Mouse (Mus musculus) midbrain, embryonic 12.5 days (tissue): ENCODE measurements around the gene Kdelr3. TPM values are rescaled to one million over a fixed set of nuclear protein-coding genes. Genes with fewer than 3 reads are reported as not detected.
A peak's percentile ranks its signal among the peaks of the same experiment; 100 is the strongest.

ENCODE experiments used
- ATAC-seq: fragments of 200-750 bp; cut with Nextera tagmentation; 2 replicates; pipeline ENCODE4 v1.8.0; 2017; ENCODE audit warnings: low read depth, moderate TSS enrichment, moderate library complexity; ENCODE audit not compliant: low FRiP score
- H3K27ac ChIP-seq: fragments of 300-500 bp; sonication (generic); replicated peaks from 2 replicates; pipeline ENCODE4 v1.5.1; 2016; ENCODE audit warnings: mild to moderate bottlenecking
- H3K27me3 ChIP-seq: fragments of 300-500 bp; sonication (generic); 2 replicates; pipeline ENCODE4 v1.6.1; 2016; ENCODE audit warnings: mild to moderate bottlenecking
- H3K36me3 ChIP-seq: fragments of 300-500 bp; sonication (generic); 2 replicates; pipeline ENCODE4 v1.6.1; 2016
- H3K4me1 ChIP-seq: fragments of 300-500 bp; sonication (generic); 2 replicates; pipeline ENCODE4 v1.6.1; 2016
- H3K4me2 ChIP-seq: fragments of 300-500 bp; sonication (generic); replicated peaks from 2 replicates; pipeline ENCODE4 v1.6.1; 2016; ENCODE audit warnings: mild to moderate bottlenecking, moderate library complexity
- H3K4me3 ChIP-seq: fragments of 300-500 bp; sonication (generic); 2 replicates; pipeline ENCODE4 v1.5.1; 2016; ENCODE audit warnings: mild to moderate bottlenecking
- H3K9ac ChIP-seq: fragments of 300-500 bp; sonication (generic); replicated peaks from 2 replicates; pipeline ENCODE4 v1.6.1; 2016; ENCODE audit warnings: mild to moderate bottlenecking, moderate library complexity
- H3K9me3 ChIP-seq: fragments of 300-500 bp; sonication (generic); 2 replicates; pipeline ENCODE4 v1.6.1; 2016; ENCODE audit warnings: mild to moderate bottlenecking
- WGBS: fragments of 180-500 bp; shearing (Covaris S2); methylation state at CpG from one replicate; pipeline ENCODE4 v1.1.7; 2016; 5-methylcytosine and 5-hydroxymethylcytosine counted together
- polyA plus RNA-seq: library from polyadenylated mRNA; unstranded; fragments of >200 nt; fragmentation: Nextera tagmentation; extraction: Ambion mirVana; gene quantifications from 2 replicates; pipeline ENCODE4 v1.2.1, GENCODE M21; 2016

The Kdelr3 gene
- polyA plus RNA-seq, 1 experiment from 2014 or later, result 26.6 TPM

DNA sequence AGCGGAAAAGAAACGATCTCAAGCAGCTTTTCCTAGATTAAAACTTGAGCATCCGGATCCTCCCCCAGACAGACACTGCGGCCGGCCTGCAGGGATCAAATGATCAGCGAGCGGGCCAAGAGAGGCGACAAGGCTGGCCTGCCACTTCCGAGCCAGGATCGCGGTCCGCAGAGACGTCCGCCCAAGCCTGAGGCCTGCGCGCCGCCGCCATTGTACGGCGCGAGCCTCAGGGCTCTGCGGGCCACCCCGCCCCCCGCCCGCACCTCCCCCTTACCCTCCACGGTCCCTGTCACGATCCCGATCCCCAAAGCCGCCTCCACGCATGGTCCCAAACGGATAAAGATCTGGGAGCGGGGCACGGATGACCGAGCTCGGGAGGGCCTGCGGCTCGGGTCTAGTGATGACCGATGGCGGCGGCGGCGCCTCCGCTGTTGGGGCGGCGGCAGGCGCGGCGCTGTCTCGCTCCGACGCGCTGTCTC, 29.7 kb downstream of the Kdelr3 start:
- H3K4me2 ChIP-seq, result peak overlapping the region; percentile 88
- ATAC-seq, result peak; percentile 60
- H3K9me3 ChIP-seq, result no peaks in the 10 kb centered on the region
- H3K4me3 ChIP-seq, result peak overlapping the region; percentile 85
- H3K27ac ChIP-seq, result peak overlapping the region; percentile 97
- H3K36me3 ChIP-seq, result peaks cover 35% of the 10 kb centered on the region
- peaks cover 30% of the 10 kb centered on the region for H3K4me1 ChIP-seq
- H3K27me3 ChIP-seq, result 0 out of 2 replicates have a peak, but pooled peaks cover 3% of the 10 kb centered on the region
- peak overlapping the region; percentile 98 for H3K9ac ChIP-seq
- WGBS, result under 1% methylated on average over 46 of the region's 52 CpGs

DNA sequence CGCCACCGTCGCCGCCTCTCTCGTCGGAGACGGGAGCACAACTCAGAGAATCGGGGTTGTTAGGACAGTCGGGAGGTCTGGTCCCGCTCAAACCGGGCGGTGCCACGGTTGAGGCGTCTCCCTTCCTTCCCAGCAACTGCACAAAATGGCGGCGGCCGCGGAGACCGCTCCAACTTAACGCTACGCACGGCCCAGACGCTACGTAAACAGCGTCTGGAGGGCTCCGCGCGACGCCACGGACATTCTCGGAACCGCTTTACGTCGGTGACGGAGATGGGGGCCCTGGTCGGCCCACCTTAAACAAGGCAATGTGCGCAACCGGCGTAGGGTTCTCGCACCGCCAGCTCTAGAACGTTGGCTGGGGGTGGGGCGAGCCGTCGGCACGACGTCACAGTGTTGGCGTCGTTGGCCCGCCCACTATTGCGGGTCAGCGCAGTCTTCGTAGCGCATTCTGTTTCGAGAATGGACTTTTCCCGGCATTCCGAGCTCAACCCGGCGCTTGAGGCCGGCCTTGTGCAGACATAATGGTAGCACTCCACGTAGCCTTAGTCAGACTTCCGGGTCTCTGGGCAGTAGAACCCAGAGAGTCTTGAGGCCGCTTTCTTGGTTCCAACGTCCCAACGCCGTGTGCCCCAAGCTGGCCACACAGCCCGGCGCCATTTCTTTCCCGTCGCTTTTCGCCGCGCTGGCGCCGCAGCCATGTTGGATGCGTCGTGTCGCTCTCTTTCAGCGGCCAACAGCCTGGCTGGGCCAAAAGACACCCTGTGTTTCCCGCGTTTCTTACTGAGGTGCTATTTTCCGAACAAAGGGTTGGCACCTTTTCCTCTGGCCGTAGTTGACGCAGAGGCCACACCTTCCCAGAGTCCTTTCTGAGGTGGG, 30.4 kb downstream of the Kdelr3 start, which contains the start of gene Ddx17:
Gene Ddx17 (minus strand): TSS at position 332 of the 879 bp plus-strand sequence.
- H3K4me1 ChIP-seq, result peaks cover 30% of the 10 kb centered on the region
- 2% methylated on average over 84 of the region's 84 CpGs for WGBS
- peaks cover 28% of the 10 kb centered on the region for H3K36me3 ChIP-seq
- ATAC-seq, result peak; percentile 96
- H3K4me2 ChIP-seq, result peak within 1 kb of the TSS; percentile 88
- H3K9me3 ChIP-seq, result no peaks in the 10 kb centered on the region
- peak within 1 kb of the TSS; percentile 97 for H3K27ac ChIP-seq
- 0 out of 2 replicates have a peak, but pooled peaks cover 5% of the 10 kb centered on the region for H3K27me3 ChIP-seq
- peak within 1 kb of the TSS; percentile 85 for H3K4me3 ChIP-seq
- H3K9ac ChIP-seq, result peak within 1 kb of the TSS; percentile 98

GRCm38 (mm10) chr15:79547289-79547820, 31.1 kb downstream of the Kdelr3 start:
- H3K27me3 ChIP-seq, result 0 out of 2 replicates have a peak, but pooled peaks cover 5% of the 10 kb centered on the region
- 78% methylated on average over 17 of the region's 17 CpGs for WGBS
- H3K36me3 ChIP-seq, result peaks cover 21% of the 10 kb centered on the region
- H3K4me3 ChIP-seq, result peak overlapping the region; percentile 85
- peak overlapping the region; percentile 88 for H3K4me2 ChIP-seq
- peaks cover 30% of the 10 kb centered on the region for H3K4me1 ChIP-seq
- no peaks in the 10 kb centered on the region for H3K9me3 ChIP-seq
- H3K27ac ChIP-seq, result peak overlapping the region; percentile 97
- no peak for ATAC-seq
- H3K9ac ChIP-seq, result peak overlapping the region; percentile 98

GRCm38 (mm10) chr15:79548226-79548625, 32.0 kb downstream of the Kdelr3 start:
- 92% methylated on average over 2 of the region's 2 CpGs for WGBS
- H3K27me3 ChIP-seq, result 0 out of 2 replicates have a peak, but pooled peaks cover 5% of the 10 kb centered on the region
- no peak for ATAC-seq
- H3K9me3 ChIP-seq, result no peaks in the 10 kb centered on the region
- H3K4me1 ChIP-seq, result peaks cover 27% of the 10 kb centered on the region
- no peak overlapping the region for H3K4me3 ChIP-seq
- H3K9ac ChIP-seq, result no peak overlapping the region
- peaks cover 12% of the 10 kb centered on the region for H3K36me3 ChIP-seq
- no peak overlapping the region for H3K27ac ChIP-seq
- no peak overlapping the region for H3K4me2 ChIP-seq

DNA sequence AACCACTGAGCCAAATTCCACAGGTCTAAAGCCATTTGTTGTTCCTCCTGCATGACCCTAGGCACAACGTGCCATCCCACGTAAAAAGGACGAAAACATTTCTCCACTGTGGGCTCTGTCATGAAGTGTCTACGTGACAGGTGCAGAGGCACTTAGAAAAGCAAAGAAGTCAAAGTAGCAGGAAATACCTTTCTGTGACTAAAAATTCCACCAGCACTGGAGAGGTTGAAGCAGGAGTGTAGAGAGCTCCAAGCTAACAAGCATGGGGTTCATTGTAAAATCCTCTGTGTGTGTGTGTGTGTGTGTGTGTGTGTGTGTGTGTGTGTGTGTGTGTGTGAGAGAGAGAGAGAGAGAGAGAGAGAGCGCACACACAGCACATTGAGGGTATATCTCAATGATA, 36.4 kb downstream of the Kdelr3 start:
- Histone ChIP-seq H3K36me3 (no peaks in the 10 kb centered on the region), H3K27ac (no peak overlapping the region), H3K4me1 (0 out of 2 replicates have a peak, but pooled peaks cover 4% of the 10 kb centered on the region), H3K4me3 (no peak overlapping the region), H3K27me3 (0 out of 2 replicates have a peak, but pooled peaks cover 5% of the 10 kb centered on the region), H3K4me2 (no peak overlapping the region), H3K9ac (no peak overlapping the region), H3K9me3 (no peaks in the 10 kb centered on the region)
- WGBS, result 83% methylated on average over 5 of the region's 5 CpGs
- no peak for ATAC-seq

DNA sequence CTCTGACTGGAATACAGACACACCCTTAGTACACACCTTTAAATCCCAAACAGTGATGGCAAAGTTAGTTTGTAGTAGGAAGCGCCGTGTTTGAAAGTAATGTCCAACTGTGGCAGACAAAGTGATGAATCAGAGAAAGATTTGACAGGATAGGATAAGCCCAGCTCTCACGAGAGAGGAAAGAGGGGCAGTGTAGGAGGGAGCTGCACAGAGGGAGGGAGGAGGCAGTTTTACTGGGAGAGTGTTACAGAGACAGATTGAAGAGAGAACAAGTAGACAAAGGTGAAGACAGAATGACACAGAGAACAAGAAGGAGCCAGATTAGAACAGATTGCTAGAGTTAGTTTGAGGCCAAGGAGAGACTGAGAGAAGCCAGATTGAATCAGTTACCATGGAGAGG, 43.4 kb downstream of the Kdelr3 start:
- H3K4me1 ChIP-seq, result no peaks in the 10 kb centered on the region
- H3K4me3 ChIP-seq, result no peak overlapping the region
- ATAC-seq, result no peak
- no peaks in the 10 kb centered on the region for H3K9me3 ChIP-seq
- H3K4me2 ChIP-seq, result no peak overlapping the region
- no peaks in the 10 kb centered on the region for H3K36me3 ChIP-seq
- H3K27ac ChIP-seq, result no peak overlapping the region
- no peaks in the 10 kb centered on the region for H3K27me3 ChIP-seq
- WGBS, result 76% methylated on average over 3 of the region's 3 CpGs
- H3K9ac ChIP-seq, result no peak overlapping the region

DNA sequence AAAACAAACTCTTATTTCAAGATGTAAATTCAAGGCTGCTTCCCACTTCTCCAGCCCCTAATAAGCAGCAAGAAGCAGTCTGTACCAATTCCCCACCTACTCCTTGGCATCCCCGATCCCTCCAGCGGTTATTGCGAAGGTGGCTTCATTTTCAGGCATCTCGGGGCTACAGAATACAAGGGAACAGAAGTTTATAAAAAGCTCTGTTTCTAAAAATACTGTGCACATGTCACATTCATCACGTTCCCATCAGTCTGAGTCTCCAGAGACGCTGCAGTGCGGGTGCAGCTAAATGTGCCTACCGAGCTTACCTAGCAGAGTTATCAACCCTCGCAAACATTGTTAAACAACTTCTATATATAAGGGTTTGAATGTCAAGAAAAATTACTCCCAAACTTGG, 46.2 kb downstream of the Kdelr3 start:
- WGBS, result 90% methylated on average over 9 of the region's 9 CpGs
- no peaks in the 10 kb centered on the region for H3K9me3 ChIP-seq
- no peak overlapping the region for H3K9ac ChIP-seq
- H3K4me2 ChIP-seq, result no peak overlapping the region
- no peaks in the 10 kb centered on the region for H3K36me3 ChIP-seq
- no peaks in the 10 kb centered on the region for H3K27me3 ChIP-seq
- no peak overlapping the region for H3K4me3 ChIP-seq
- no peak overlapping the region for H3K27ac ChIP-seq
- no peak for ATAC-seq
- H3K4me1 ChIP-seq, result no peaks in the 10 kb centered on the region

DNA sequence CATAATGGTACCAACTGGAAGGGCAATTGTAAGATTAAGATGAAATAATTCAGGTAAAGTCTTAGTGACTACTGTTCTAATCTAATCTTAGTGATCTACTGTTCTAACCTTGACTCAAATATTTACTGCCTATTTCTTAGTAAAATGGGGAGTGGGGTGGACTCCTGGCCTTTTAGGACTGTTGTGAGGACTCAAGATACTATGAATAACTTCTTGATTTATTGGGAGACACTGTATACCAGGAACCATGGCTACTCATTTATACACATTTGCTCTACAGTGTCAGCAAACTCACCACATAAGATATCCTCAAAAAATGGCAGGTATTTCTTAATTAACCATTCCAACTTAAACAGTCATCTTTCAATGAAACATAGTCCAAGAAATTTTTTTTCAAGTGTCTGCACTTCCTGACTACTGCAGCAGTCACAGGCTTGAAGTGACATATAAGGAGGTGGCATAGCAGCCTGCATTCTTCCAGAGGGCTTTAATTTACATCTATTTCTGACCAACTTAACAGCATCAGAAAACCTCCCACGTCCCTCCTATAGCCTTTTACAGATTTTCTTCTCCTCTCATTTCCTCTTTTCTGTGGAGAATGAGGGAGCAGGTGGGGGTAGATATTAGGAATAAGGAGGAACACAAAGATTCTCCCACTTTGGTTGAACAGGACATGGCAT, 59.5 kb downstream of the Kdelr3 start:
- H3K4me2 ChIP-seq, result no peak overlapping the region
- H3K36me3 ChIP-seq, result no peaks in the 10 kb centered on the region
- no peaks in the 10 kb centered on the region for H3K4me1 ChIP-seq
- no peaks in the 10 kb centered on the region for H3K9me3 ChIP-seq
- no peak for ATAC-seq
- no peaks in the 10 kb centered on the region for H3K27me3 ChIP-seq
- no peak overlapping the region for H3K27ac ChIP-seq
- no peak overlapping the region for H3K9ac ChIP-seq
- WGBS, result 68% methylated on average over 1 of the region's 1 CpGs
- no peak overlapping the region for H3K4me3 ChIP-seq

DNA sequence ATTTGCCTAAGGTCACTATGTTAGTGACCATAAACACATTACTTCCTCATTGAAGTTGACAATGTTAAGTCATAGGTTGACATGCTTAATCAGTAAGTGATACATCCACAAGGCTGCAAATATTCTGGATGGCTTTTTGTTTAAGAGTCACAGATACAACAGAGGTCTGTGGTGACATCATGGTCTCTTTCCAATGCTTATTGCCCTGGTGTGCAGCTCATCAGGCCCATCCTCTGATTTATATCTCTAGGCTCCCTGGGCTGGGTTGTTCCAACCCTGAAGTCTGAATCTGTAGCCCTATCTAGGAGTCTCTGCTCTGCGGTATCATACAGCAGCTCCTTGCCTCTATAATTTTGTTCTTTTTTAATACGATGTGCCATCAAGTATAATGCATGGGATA, 60.7 kb downstream of the Kdelr3 start:
- no peak overlapping the region for H3K9ac ChIP-seq
- no peak for ATAC-seq
- no peaks in the 10 kb centered on the region for H3K9me3 ChIP-seq
- no peak overlapping the region for H3K27ac ChIP-seq
- H3K27me3 ChIP-seq, result no peaks in the 10 kb centered on the region
- no peaks in the 10 kb centered on the region for H3K4me1 ChIP-seq
- WGBS, result 90% methylated on average over 2 of the region's 2 CpGs
- no peak overlapping the region for H3K4me3 ChIP-seq
- H3K36me3 ChIP-seq, result no peaks in the 10 kb centered on the region
- H3K4me2 ChIP-seq, result no peak overlapping the region
